Mouse (Mus musculus) heart, postnatal 0 days (tissue): Measurements from ENCODE around the gene Rbck1.

ENCODE experiments used
- CTCF ChIP-seq: IDR thresholded peaks from 2 replicates; pipeline ENCODE4 v1.5.1; 2016; ENCODE audit warnings: antibody characterized with exemption, control low read depth, low read depth
- EP300 ChIP-seq: IDR thresholded peaks from 2 replicates; pipeline ENCODE4 v1.6.1; 2016; ENCODE audit warnings: antibody characterized with exemption, low read depth

GRCm38 (mm10) chr2:152293727-152294475, 38.6 kb downstream of the Rbck1 start, which contains the start of gene Tbc1d20:
- TF ChIP-seq CTCF, result no peak
- no peak for TF ChIP-seq EP300
